Mouse (Mus musculus) right cerebral cortex, adult 2 months (tissue): ENCODE measurements around the gene Acsl1.

ENCODE experiments used
- DNase-seq, 2 experiments: peaks; one replicate each; pipeline ENCODE4 v3.0.0; 2021 to 2022; ENCODE audit warnings: low spot score in 2 of 2

Acsl1 gene

GRCm38 (mm10) chr8:46504196-46504595 is 33.4 kb downstream of the Acsl1 start:
- no peak for DNase-seq

- DNase-seq, result no peak
Observed at GRCm38 (mm10) chr8:46508488-46509395, 37.9 kb downstream of the Acsl1 start.

GRCm38 (mm10) chr8:46509474-46509873 is 38.6 kb downstream of the Acsl1 start:
- DNase-seq, result no peak

- DNase-seq, result no peak
Observed at GRCm38 (mm10) chr8:46511336-46511735, 40.5 kb downstream of the Acsl1 start.

- DNase-seq, result no peak
Observed at GRCm38 (mm10) chr8:46512538-46512937, 41.7 kb downstream of the Acsl1 start.

GRCm38 (mm10) chr8:46514027-46514426 is 43.2 kb downstream of the Acsl1 start:
- no peak for DNase-seq

- DNase-seq, result no peak
Observed at GRCm38 (mm10) chr8:46520667-46521066, 49.8 kb downstream of the Acsl1 start.

- DNase-seq, result no peak
Observed at GRCm38 (mm10) chr8:46526098-46526497, 55.3 kb downstream of the Acsl1 start.

GRCm38 (mm10) chr8:46526821-46527220 is 56.0 kb downstream of the Acsl1 start:
- no peak for DNase-seq

- no peak for DNase-seq
Observed at GRCm38 (mm10) chr8:46529508-46529907, 58.7 kb downstream of the Acsl1 start.

- DNase-seq, result no peak
Observed at GRCm38 (mm10) chr8:46530541-46530940, 59.7 kb downstream of the Acsl1 start.

- no peak for DNase-seq
Observed at GRCm38 (mm10) chr8:46533926-46534325, 63.1 kb downstream of the Acsl1 start.

GRCm38 (mm10) chr8:46539701-46540100 is 68.9 kb downstream of the Acsl1 start:
- DNase-seq, result peak in 1 of 2 experiments; percentile 14

- DNase-seq, result no peak
Observed at GRCm38 (mm10) chr8:46543191-46543590, 72.4 kb downstream of the Acsl1 start.

GRCm38 (mm10) chr8:46543662-46544061 is 72.8 kb downstream of the Acsl1 start:
- no peak for DNase-seq

GRCm38 (mm10) chr8:46545854-46546253 is 75.0 kb downstream of the Acsl1 start:
- no peak for DNase-seq

GRCm38 (mm10) chr8:46546431-46547176 is 75.8 kb downstream of the Acsl1 start:
- DNase-seq, result no peak

- peak in 1 of 2 experiments; percentile 24 for DNase-seq
Observed at GRCm38 (mm10) chr8:46547245-46547644, 76.4 kb downstream of the Acsl1 start.

GRCm38 (mm10) chr8:46550058-46550457 is 79.2 kb downstream of the Acsl1 start:
- no peak for DNase-seq

- no peak for DNase-seq
Observed at GRCm38 (mm10) chr8:46551029-46551428, 80.2 kb downstream of the Acsl1 start.

GRCm38 (mm10) chr8:46551615-46552440 is 81.0 kb downstream of the Acsl1 start, which contains the start of gene Cenpu:
Gene Cenpu, plus strand, starts transcription at chr8:46552028.
- DNase-seq, result peak; percentile 100

- DNase-seq, result no peak
Observed at GRCm38 (mm10) chr8:46552441-46552765, 81.6 kb downstream of the Acsl1 start.
